Mouse (Mus musculus): ENCODE data around the gene Ppp2r2d. TPM values are rescaled to one million over a fixed set of nuclear protein-coding genes. Genes with fewer than 3 reads are reported as not detected.

Gene Ppp2r2d
- polyA plus RNA-seq, 1 experiment from 2014 or later: 17.2 TPM

- Histone ChIP-seq H3K9me3 (ENCODE audit: low read length) (no peaks in the 10 kb centered on the region), H3K27ac (ENCODE audit: low read depth) (peak overlapping the region; percentile 64), H3K4me1 (ENCODE audit: insufficient read depth) (peaks cover 25% of the 10 kb centered on the region), H3K4me2 (ENCODE audit: low read depth, low read length) (no peak overlapping the region), H3K27me3 (ENCODE audit: insufficient read depth, low read length) (no peaks in the 10 kb centered on the region), H3K4me3 (ENCODE audit: low read depth, low read length) (no peak overlapping the region), H3K36me3 (replicated peaks; ENCODE audit: insufficient read depth, low read length) (peaks cover 34% of the 10 kb centered on the region), H3K9ac (replicated peaks) (no peak overlapping the region)
- WGBS (ENCODE audit: insufficient replicate concordance): 72% methylated on average over 4 of the region's 4 CpGs
- DNase-seq (no peak), ATAC-seq (peak; percentile 41)
- TF ChIP-seq EP300 (IDR thresholded peaks at IDR 0.05; ENCODE audit: low read depth): no peak
- no peak for TF ChIP-seq CTCF (IDR thresholded peaks at IDR 0.05; ENCODE audit: low read depth)
Measured at GRCm38 (mm10) chr7:138868316-138868715, 22.4 kb downstream of the Ppp2r2d start.

- Histone ChIP-seq H3K4me3 (ENCODE audit: low read depth, low read length) (no peak overlapping the region), H3K4me1 (ENCODE audit: insufficient read depth) (peaks cover 11% of the 10 kb centered on the region; the same call in 1 of the 2 replicates), H3K27me3 (ENCODE audit: insufficient read depth, low read length) (no peaks in the 10 kb centered on the region), H3K4me2 (ENCODE audit: low read depth, low read length) (peak overlapping the region; percentile 29; the same call in 1 of the 2 replicates), H3K36me3 (replicated peaks; ENCODE audit: insufficient read depth, low read length) (peaks cover 68% of the 10 kb centered on the region), H3K27ac (ENCODE audit: low read depth) (peak overlapping the region; percentile 44), H3K9ac (replicated peaks) (no peak overlapping the region), H3K9me3 (ENCODE audit: low read length) (no peaks in the 10 kb centered on the region)
- DNase-seq (no peak), ATAC-seq (peak; percentile 54; the same call in 1 of the 2 replicates)
- TF ChIP-seq CTCF (IDR thresholded peaks at IDR 0.05; ENCODE audit: low read depth) (no peak), EP300 (IDR thresholded peaks at IDR 0.05; ENCODE audit: low read depth) (no peak)
- WGBS (ENCODE audit: insufficient replicate concordance): 68% methylated on average over 3 of the region's 3 CpGs
Measured at GRCm38 (mm10) chr7:138872956-138873355, 27.1 kb downstream of the Ppp2r2d start.

- H3K27me3 ChIP-seq (ENCODE audit: insufficient read depth, low read length): no peaks in the 10 kb centered on the region
- H3K9ac ChIP-seq (replicated peaks): no peak overlapping the region
- TF ChIP-seq EP300 (IDR thresholded peaks at IDR 0.05; ENCODE audit: low read depth) (no peak), CTCF (IDR thresholded peaks at IDR 0.05; ENCODE audit: low read depth) (no peak)
- H3K4me2 ChIP-seq (ENCODE audit: low read depth, low read length): no peak overlapping the region
- H3K4me1 ChIP-seq (ENCODE audit: insufficient read depth): peaks cover 9% of the 10 kb centered on the region; the same call in 1 of the 2 replicates
- H3K9me3 ChIP-seq (ENCODE audit: low read length): no peaks in the 10 kb centered on the region
- no peak overlapping the region for H3K4me3 ChIP-seq (ENCODE audit: low read depth, low read length)
- no peak for DNase-seq
- ATAC-seq: no peak
- no peak overlapping the region for H3K27ac ChIP-seq (ENCODE audit: low read depth)
- H3K36me3 ChIP-seq (replicated peaks; ENCODE audit: insufficient read depth, low read length): peaks cover 77% of the 10 kb centered on the region
- 82% methylated on average over 3 of the region's 3 CpGs for WGBS (ENCODE audit: insufficient replicate concordance)
Measured at GRCm38 (mm10) chr7:138875031-138875430, 29.2 kb downstream of the Ppp2r2d start.

GRCm38 (mm10) chr7:138883724-138884123 lies 37.8 kb downstream of the Ppp2r2d start:
- DNase-seq: no peak
- Histone ChIP-seq H3K9ac (replicated peaks) (no peak overlapping the region), H3K9me3 (ENCODE audit: low read length) (no peaks in the 10 kb centered on the region), H3K27ac (ENCODE audit: low read depth) (no peak overlapping the region), H3K4me2 (ENCODE audit: low read depth, low read length) (no peak overlapping the region), H3K36me3 (replicated peaks; ENCODE audit: insufficient read depth, low read length) (peaks cover 41% of the 10 kb centered on the region), H3K4me3 (ENCODE audit: low read depth, low read length) (no peak overlapping the region), H3K4me1 (ENCODE audit: insufficient read depth) (no peaks in the 10 kb centered on the region), H3K27me3 (ENCODE audit: insufficient read depth, low read length) (no peaks in the 10 kb centered on the region)
- ATAC-seq: no peak
- no peak for TF ChIP-seq EP300 (IDR thresholded peaks at IDR 0.05; ENCODE audit: low read depth)
- 93% methylated on average over 3 of the region's 3 CpGs for WGBS (ENCODE audit: insufficient replicate concordance)

GRCm38 (mm10) chr7:138885365-138886289 lies 39.7 kb downstream of the Ppp2r2d start:
- Histone ChIP-seq H3K36me3 (replicated peaks; ENCODE audit: insufficient read depth, low read length) (peaks cover 22% of the 10 kb centered on the region), H3K9me3 (ENCODE audit: low read length) (no peaks in the 10 kb centered on the region), H3K4me1 (ENCODE audit: insufficient read depth) (no peaks in the 10 kb centered on the region), H3K27ac (ENCODE audit: low read depth) (no peak overlapping the region), H3K9ac (replicated peaks) (no peak overlapping the region), H3K27me3 (ENCODE audit: insufficient read depth, low read length) (no peaks in the 10 kb centered on the region), H3K4me2 (ENCODE audit: low read depth, low read length) (no peak overlapping the region), H3K4me3 (ENCODE audit: low read depth, low read length) (no peak overlapping the region)
- DNase-seq: no peak
- ATAC-seq: 0 out of 2 replicates have a peak, but pooled peaks have one; percentile 19
- TF ChIP-seq EP300 (IDR thresholded peaks at IDR 0.05; ENCODE audit: low read depth) (no peak), CTCF (IDR thresholded peaks at IDR 0.05; ENCODE audit: low read depth) (no peak)
- 76% methylated on average over 13 of the region's 13 CpGs for WGBS (ENCODE audit: insufficient replicate concordance)

GRCm38 (mm10) chr7:138898122-138898521 lies 52.2 kb downstream of the Ppp2r2d start:
- H3K27ac ChIP-seq (ENCODE audit: low read depth): no peak overlapping the region
- TF ChIP-seq CTCF (IDR thresholded peaks at IDR 0.05; ENCODE audit: low read depth): no peak
- no peak for TF ChIP-seq EP300 (IDR thresholded peaks at IDR 0.05; ENCODE audit: low read depth)
- DNase-seq (no peak), ATAC-seq (no peak)
- H3K4me2 ChIP-seq (ENCODE audit: low read depth, low read length): no peak overlapping the region
- WGBS (ENCODE audit: insufficient replicate concordance): 48% methylated on average over 2 of the region's 2 CpGs
- 0 out of 2 replicates have a peak, but pooled peaks cover 5% of the 10 kb centered on the region for H3K4me1 ChIP-seq (ENCODE audit: insufficient read depth)
- no peaks in the 10 kb centered on the region for H3K27me3 ChIP-seq (ENCODE audit: insufficient read depth, low read length)
- peaks cover 34% of the 10 kb centered on the region for H3K36me3 ChIP-seq (replicated peaks; ENCODE audit: insufficient read depth, low read length)
- H3K9me3 ChIP-seq (ENCODE audit: low read length): no peaks in the 10 kb centered on the region
- H3K4me3 ChIP-seq (ENCODE audit: low read depth, low read length): no peak overlapping the region
- H3K9ac ChIP-seq (replicated peaks): no peak overlapping the region

Data from liver, postnatal 0 days (tissue).